Mouse (Mus musculus): ENCODE results near the gene Ppp2r3d. TPM values are rescaled to one million over a fixed set of nuclear protein-coding genes. Genes with fewer than 3 reads are reported as not detected.

Gene Ppp2r3d
- total and polyA plus RNA-seq, 3 experiments = 17.4 to 78.1 TPM; not detected in 1

DNA sequence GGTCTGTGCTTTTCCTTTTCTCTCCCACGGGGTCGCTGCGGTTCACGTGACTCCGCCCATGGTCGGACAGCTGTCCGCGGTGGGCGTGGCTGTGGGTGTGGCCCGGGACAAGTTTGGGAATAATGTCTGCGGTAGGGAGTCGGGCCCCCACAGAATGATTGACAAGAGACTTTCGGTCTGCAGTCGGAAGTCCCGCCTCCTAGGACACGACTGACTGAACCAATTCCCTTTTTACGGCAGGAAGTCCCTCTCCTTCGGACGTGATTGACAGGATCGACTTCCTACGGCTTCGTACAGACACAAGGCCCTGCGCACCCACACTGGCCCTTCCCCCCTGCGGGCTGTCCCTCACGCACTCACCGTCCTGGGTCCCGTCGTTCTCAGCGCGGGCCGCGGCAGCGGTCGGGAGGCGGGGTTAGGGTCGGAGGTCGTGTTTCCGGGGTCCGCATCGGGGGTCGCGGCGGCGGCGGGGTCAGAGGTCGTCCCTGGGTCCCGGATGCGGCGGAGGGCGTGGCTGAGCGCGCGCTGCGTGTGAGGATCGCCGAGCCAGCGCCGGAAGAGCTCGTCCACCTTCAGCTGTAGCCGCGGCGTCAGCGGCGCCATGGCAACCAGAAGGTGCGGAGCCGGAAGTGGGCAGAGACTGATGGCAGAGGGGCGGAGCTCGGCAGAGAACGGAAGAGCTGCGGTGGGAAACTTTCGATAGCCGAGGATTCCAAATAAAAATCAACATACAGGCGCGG, 53.0 kb downstream of the Ppp2r3d start (continued):
- TF ChIP-seq NRF1 (IDR thresholded peaks at IDR 0.05; ENCODE audit: insufficient read depth, low read depth, low read length, poor library complexity, severe bottlenecking) = peak; percentile 54; the same call in 1 of the 2 replicates
- no peak; a peak in 1 of 4 replicates for TF ChIP-seq POLR2A (IDR thresholded peaks at IDR 0.05; ENCODE audit: control insufficient read depth in 1 of 2, insufficient read depth in 1 of 2, low read depth in 1 of 2, low read length in 2 of 2, poor library complexity in 1 of 2)
- peak; percentile 86 for TF ChIP-seq USF1 (IDR thresholded peaks at IDR 0.05; ENCODE audit: low read depth, low read length)
- peak in 1 of 2 experiments; percentile 14; a peak in 2 of 4 replicates for TF ChIP-seq EP300 (IDR thresholded peaks at IDR 0.05; ENCODE audit: low read depth in 1 of 2, low read length in 2 of 2)
- no peak for TF ChIP-seq MAFK (IDR thresholded peaks at IDR 0.05; ENCODE audit: borderline replicate concordance, low read depth, low read length)
- no peak for TF ChIP-seq JUND (IDR thresholded peaks at IDR 0.05; ENCODE audit: low read depth, low read length)
- no peak for TF ChIP-seq CTCF (IDR thresholded peaks at IDR 0.05 in 2 of 3, conservative IDR thresholded peaks at IDR 0.05 in 1 of 3; ENCODE audit: control insufficient read depth in 1 of 3, insufficient read depth in 1 of 3, low read depth in 2 of 3, low read length in 3 of 3, poor library complexity in 1 of 3, severe bottlenecking in 1 of 3)
- no peak for TF ChIP-seq TBP (IDR thresholded peaks at IDR 0.05; ENCODE audit: low read depth, low read length)
- peak; percentile 83 for TF ChIP-seq ETS1 (IDR thresholded peaks at IDR 0.05; ENCODE audit: low read depth, low read length)
- no peak for TF ChIP-seq TAL1 (IDR thresholded peaks at IDR 0.05; ENCODE audit: low read length)
- TF ChIP-seq ELF1 (IDR thresholded peaks at IDR 0.05; ENCODE audit: low read depth, low read length) = peak; percentile 95
- TF ChIP-seq ZKSCAN1 (IDR thresholded peaks at IDR 0.05; ENCODE audit: low read depth, low read length) = no peak
- TF ChIP-seq CHD1 (IDR thresholded peaks at IDR 0.05; ENCODE audit: low read depth, low read length) = no peak
- no peak for TF ChIP-seq ZNF384 (IDR thresholded peaks at IDR 0.05; ENCODE audit: low read depth, low read length)
- peak; percentile 94 for TF ChIP-seq SIN3A (IDR thresholded peaks at IDR 0.05; ENCODE audit: low read length)
- no peak for TF ChIP-seq TCF12 (IDR thresholded peaks at IDR 0.05; ENCODE audit: low read depth, low read length)

DNA sequence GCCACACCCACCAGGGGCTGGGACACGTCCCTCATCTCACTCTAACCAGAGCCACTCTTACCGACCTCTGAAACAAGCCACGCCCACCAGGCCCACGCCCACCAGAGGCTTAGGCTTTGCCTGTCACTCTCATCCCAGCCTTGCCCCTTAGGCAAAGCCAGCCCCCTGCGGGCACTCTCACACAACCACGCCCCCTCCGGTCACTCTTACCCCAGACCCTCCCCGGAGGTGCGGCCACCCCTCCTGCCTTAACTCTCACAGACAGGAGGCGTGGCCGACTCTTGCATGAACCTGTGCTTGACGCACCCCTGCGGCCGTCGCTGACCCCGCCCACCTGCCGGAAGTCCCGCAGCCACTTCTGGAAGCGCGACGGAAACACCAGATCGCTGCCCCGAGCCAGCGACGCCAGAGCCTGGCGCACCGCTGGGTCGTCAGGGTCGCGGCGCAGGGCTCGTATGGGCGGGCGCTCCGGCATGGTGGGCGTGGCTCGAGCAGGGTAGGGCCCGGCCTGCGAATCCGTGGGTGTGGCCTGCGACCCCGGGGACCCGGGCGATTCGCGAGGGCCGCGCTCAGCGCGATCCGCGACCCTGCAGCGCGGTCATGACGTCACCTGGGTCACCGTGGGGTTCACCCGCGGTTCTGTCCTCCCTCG, 53.7 kb downstream of the Ppp2r3d start:
- Histone ChIP-seq H3K27me3 (ENCODE audit: control insufficient read depth in 1 of 2, insufficient read depth in 2 of 2, low read length in 2 of 2) (no peaks in the 10 kb centered on the region), H3K79me2 (ENCODE audit: control insufficient read depth, insufficient read depth, low read length, poor library complexity) (no peaks in the 10 kb centered on the region; the same call in 1 of the 2 replicates), H3K27ac (ENCODE audit: control insufficient read depth, low read depth, low read length) (peak overlapping the region; percentile 93), H3K9me3 (replicated peaks; ENCODE audit: insufficient read depth, low read length) (no peaks in the 10 kb centered on the region), H3K9ac (ENCODE audit: control insufficient read depth, low read depth, low read length, poor library complexity, severe bottlenecking) (peak overlapping the region; percentile 90), H3K4me3 (ENCODE audit: control insufficient read depth in 1 of 2, insufficient read depth in 1 of 2, low read depth in 2 of 2, low read length in 2 of 2) (peak overlapping the region; percentile 70 to 85), H3K36me3 (ENCODE audit: control insufficient read depth in 1 of 2, insufficient read depth in 2 of 2, low read length in 2 of 2) (no peaks in the 10 kb centered on the region), H3K4me1 (ENCODE audit: control insufficient read depth in 1 of 2, insufficient read depth in 2 of 2, low read length in 2 of 2) (no peaks in the 10 kb centered on the region)
- peak; percentile 99 for DNase-seq (ENCODE audit: low read depth, low spot score)
- TF ChIP-seq MAFK (IDR thresholded peaks at IDR 0.05; ENCODE audit: borderline replicate concordance, low read depth, low read length) (no peak), USF1 (IDR thresholded peaks at IDR 0.05; ENCODE audit: low read depth, low read length) (no peak), GATA1 (IDR thresholded peaks at IDR 0.05; ENCODE audit: low read depth, low read length) (no peak), JUND (IDR thresholded peaks at IDR 0.05; ENCODE audit: low read depth, low read length) (no peak), ZNF384 (IDR thresholded peaks at IDR 0.05; ENCODE audit: low read depth, low read length) (no peak), CTCF (IDR thresholded peaks at IDR 0.05 in 2 of 3, conservative IDR thresholded peaks at IDR 0.05 in 1 of 3; ENCODE audit: control insufficient read depth in 1 of 3, insufficient read depth in 1 of 3, low read depth in 2 of 3, low read length in 3 of 3, poor library complexity in 1 of 3, severe bottlenecking in 1 of 3) (0 out of 6 replicates have a peak, but pooled peaks of 1 of the 3 experiments have one; percentile 1), MEF2A (IDR thresholded peaks at IDR 0.05; ENCODE audit: extremely low read depth, insufficient replicate concordance, low read depth, low read length, poor library complexity, severe bottlenecking) (no peak), KAT2A (conservative IDR thresholded peaks at IDR 0.05; ENCODE audit: low read depth, low read length) (no peak; the same call in 1 of the 2 replicates), CHD2 (IDR thresholded peaks at IDR 0.05; ENCODE audit: low read length) (no peak), ZMIZ1 (IDR thresholded peaks at IDR 0.05; ENCODE audit: low read depth, low read length) (0 out of 2 replicates have a peak, but pooled peaks have one; percentile 20), UBTF (IDR thresholded peaks at IDR 0.05; ENCODE audit: borderline replicate concordance, insufficient read depth, low read depth, low read length) (no peak), SMC3 (IDR thresholded peaks at IDR 0.05; ENCODE audit: low read depth, low read length) (no peak), NRF1 (IDR thresholded peaks at IDR 0.05; ENCODE audit: insufficient read depth, low read depth, low read length, poor library complexity, severe bottlenecking) (peak; percentile 58), MXI1 (IDR thresholded peaks at IDR 0.05; ENCODE audit: low read depth, low read length) (peak; percentile 41; the same call in 1 of the 2 replicates), ELF1 (IDR thresholded peaks at IDR 0.05; ENCODE audit: low read depth, low read length) (peak; percentile 81), TAL1 (IDR thresholded peaks at IDR 0.05; ENCODE audit: low read length) (no peak), SIN3A (IDR thresholded peaks at IDR 0.05; ENCODE audit: low read length) (peak; percentile 35; the same call in 1 of the 2 replicates), MYC (IDR thresholded peaks at IDR 0.05; ENCODE audit: low read depth, low read length) (peak; percentile 40; the same call in 1 of the 2 replicates), ETS1 (IDR thresholded peaks at IDR 0.05; ENCODE audit: low read depth, low read length) (0 out of 2 replicates have a peak, but pooled peaks have one; percentile 12), MAX (IDR thresholded peaks at IDR 0.05; ENCODE audit: low read length) (no peak; the same call in 1 of the 2 replicates), HCFC1 (IDR thresholded peaks at IDR 0.05; ENCODE audit: low read depth, low read length) (peak; percentile 86), CHD1 (IDR thresholded peaks at IDR 0.05; ENCODE audit: low read depth, low read length) (no peak), MAZ (IDR thresholded peaks at IDR 0.05; ENCODE audit: low read depth, low read length) (no peak), TBP (IDR thresholded peaks at IDR 0.05; ENCODE audit: low read depth, low read length) (no peak), GABPA (IDR thresholded peaks at IDR 0.05; ENCODE audit: low read depth, low read length) (no peak)

Data from MEL (cell line).